Mouse (Mus musculus) testis, adult 2 months (tissue): ENCODE results near the gene Srf. TPM values are rescaled to one million over a fixed set of nuclear protein-coding genes. Genes with fewer than 3 reads are reported as not detected.

Experiments
- H3K27ac ChIP-seq: fragments of 200-500 bp; 2 replicates; pipeline ENCODE4 v1.5.1; 2012; ENCODE audit warnings: low read depth, low read length; ENCODE audit not compliant: control insufficient read depth, insufficient read depth
- H3K27me3 ChIP-seq: fragments of 200-500 bp; 2 replicates; pipeline ENCODE4 v1.6.1; 2012; ENCODE audit warnings: mild to moderate bottlenecking, low read length, moderate library complexity; ENCODE audit not compliant: control insufficient read depth, insufficient read depth
- H3K36me3 ChIP-seq: fragments of 200-500 bp; 2 replicates; pipeline ENCODE4 v1.6.1; 2012; ENCODE audit warnings: mild to moderate bottlenecking, low read length; ENCODE audit not compliant: control insufficient read depth, insufficient read depth
- H3K4me1 ChIP-seq: fragments of 200-500 bp; 2 replicates; pipeline ENCODE4 v1.6.1; 2012; ENCODE audit warnings: low read length; ENCODE audit not compliant: control insufficient read depth, insufficient read depth
- H3K4me3 ChIP-seq: fragments of 200-500 bp; 2 replicates; pipeline ENCODE4 v1.5.1; 2012; ENCODE audit warnings: low read depth, mild to moderate bottlenecking, low read length, moderate library complexity, mixed read lengths; ENCODE audit not compliant: control insufficient read depth
- CTCF ChIP-seq: fragments of 200-500 bp; IDR thresholded peaks from 2 replicates; pipeline ENCODE4 v1.5.1; 2012; ENCODE audit warnings: low read depth, mild to moderate bottlenecking, inconsistent platforms, low read length, moderate library complexity; ENCODE audit not compliant: control insufficient read depth, insufficient read depth, insufficient replicate concordance
- POLR2A ChIP-seq: fragments of 200-500 bp; IDR thresholded peaks from 2 replicates; pipeline ENCODE4 v1.6.1; 2012; ENCODE audit warnings: low read depth, mild to moderate bottlenecking, inconsistent platforms, low read length, moderate library complexity; ENCODE audit not compliant: control insufficient read depth
- polyA plus RNA-seq: library from polyadenylated mRNA; depleted of rRNA; stranded (reverse); fragments of >200 nt; gene quantifications from 2 replicates; pipeline ENCODE4 v1.2.3, GENCODE M21; 2012

The Srf gene
- polyA plus RNA-seq, 1 experiment = 96.2 TPM

GRCm38 (mm10) chr17:46543661-46544060 lies 12.3 kb downstream of the Srf start:
- TF ChIP-seq POLR2A = no peak
- no peak for TF ChIP-seq CTCF
- H3K27me3 ChIP-seq = no peaks in the 10 kb centered on the region
- H3K4me3 ChIP-seq = no peak overlapping the region
- H3K4me1 ChIP-seq = peaks cover 16% of the 10 kb centered on the region
- H3K36me3 ChIP-seq = 0 out of 2 replicates have a peak, but pooled peaks cover 2% of the 10 kb centered on the region
- H3K27ac ChIP-seq = no peak overlapping the region

GRCm38 (mm10) chr17:46525579-46526307 lies 30.2 kb downstream of the Srf start:
- Histone ChIP-seq H3K4me3 (no peak overlapping the region), H3K4me1 (no peaks in the 10 kb centered on the region), H3K27me3 (no peaks in the 10 kb centered on the region), H3K27ac (no peak overlapping the region), H3K36me3 (peaks cover 3% of the 10 kb centered on the region; the same call in 1 of the 2 replicates)
- TF ChIP-seq POLR2A (no peak), CTCF (peak; percentile 87; the same call in 1 of the 2 replicates)

GRCm38 (mm10) chr17:46525065-46525464 lies 30.9 kb downstream of the Srf start:
- Histone ChIP-seq H3K36me3 (peaks cover 3% of the 10 kb centered on the region; the same call in 1 of the 2 replicates), H3K27ac (no peak overlapping the region), H3K27me3 (no peaks in the 10 kb centered on the region), H3K4me1 (no peaks in the 10 kb centered on the region), H3K4me3 (no peak overlapping the region)
- TF ChIP-seq POLR2A (no peak), CTCF (no peak)

- Histone ChIP-seq H3K27ac (no peak overlapping the region), H3K36me3 (peaks cover 3% of the 10 kb centered on the region; the same call in 1 of the 2 replicates), H3K4me3 (no peak overlapping the region), H3K4me1 (no peaks in the 10 kb centered on the region), H3K27me3 (no peaks in the 10 kb centered on the region)
- no peak for TF ChIP-seq POLR2A
- TF ChIP-seq CTCF = no peak
Measured at GRCm38 (mm10) chr17:46521963-46522668, 33.9 kb downstream of the Srf start.

DNA sequence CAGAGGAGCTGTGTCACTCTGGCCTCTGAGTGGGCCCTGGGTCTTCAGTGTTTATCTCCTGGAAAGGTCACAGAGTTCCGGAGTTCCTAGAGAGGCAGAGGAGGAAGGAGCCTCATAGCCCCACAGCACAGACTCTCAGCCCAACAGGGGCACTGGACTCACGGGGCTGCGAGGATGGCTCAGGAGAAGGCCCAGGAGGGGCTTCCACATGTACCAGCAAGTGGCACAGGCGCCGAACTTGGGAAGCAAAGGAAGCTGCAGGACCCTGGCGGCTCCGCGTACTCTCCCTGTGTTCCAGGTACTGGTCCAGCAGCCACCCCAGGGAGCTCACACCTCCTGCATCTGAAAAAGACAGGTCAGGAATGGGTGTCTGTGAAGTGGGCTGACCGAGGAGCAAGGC lies 34.8 kb downstream of the Srf start:
- H3K4me3 ChIP-seq = no peak overlapping the region
- TF ChIP-seq CTCF = no peak
- TF ChIP-seq POLR2A = no peak
- no peaks in the 10 kb centered on the region for H3K27me3 ChIP-seq
- peaks cover 3% of the 10 kb centered on the region; the same call in 1 of the 2 replicates for H3K36me3 ChIP-seq
- H3K4me1 ChIP-seq = no peaks in the 10 kb centered on the region
- no peak overlapping the region for H3K27ac ChIP-seq

GRCm38 (mm10) chr17:46520385-46520979 lies 35.5 kb downstream of the Srf start:
- TF ChIP-seq CTCF = no peak
- no peak for TF ChIP-seq POLR2A
- Histone ChIP-seq H3K4me1 (no peaks in the 10 kb centered on the region), H3K36me3 (peaks cover 3% of the 10 kb centered on the region; the same call in 1 of the 2 replicates), H3K27ac (no peak overlapping the region), H3K27me3 (no peaks in the 10 kb centered on the region), H3K4me3 (no peak overlapping the region)

DNA sequence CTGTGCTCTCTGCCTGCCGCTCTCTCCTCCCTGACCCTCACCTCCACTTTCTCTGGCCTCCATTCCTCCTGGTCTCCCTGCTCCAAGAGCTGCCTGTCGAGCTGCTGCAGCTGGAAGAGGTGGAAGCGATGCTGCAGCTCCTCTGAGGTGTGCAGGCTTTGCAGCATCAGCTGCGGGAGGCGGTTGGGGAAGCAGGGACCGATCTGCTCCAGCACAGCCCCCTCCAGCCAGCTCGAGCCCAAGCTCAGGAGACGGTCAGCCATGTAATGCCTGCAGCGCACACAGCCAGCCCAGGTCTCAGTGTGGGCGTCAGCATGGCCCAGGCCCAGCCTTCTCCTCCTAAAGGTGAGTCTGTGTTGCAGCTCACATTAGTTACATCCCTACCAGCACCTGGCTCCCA lies 36.0 kb downstream of the Srf start:
- H3K4me3 ChIP-seq = no peak overlapping the region
- TF ChIP-seq POLR2A (no peak), CTCF (no peak)
- H3K27me3 ChIP-seq = no peaks in the 10 kb centered on the region
- H3K4me1 ChIP-seq = no peaks in the 10 kb centered on the region
- no peak overlapping the region for H3K27ac ChIP-seq
- peaks cover 3% of the 10 kb centered on the region; the same call in 1 of the 2 replicates for H3K36me3 ChIP-seq
